Mouse (Mus musculus) natural killer cell, adult 2 months (primary cell): ENCODE results near the gene Itga6.

ENCODE experiments used
- DNase-seq, 2 experiments: peaks; one replicate each; pipeline ENCODE4 v3.0.0; 2022; ENCODE audit warnings: low spot score in 2 of 2

Itga6 gene

GRCm38 (mm10) chr2:71730623-71731612 lies 14.5 kb upstream of the Itga6 start:
- DNase-seq = no peak

- no peak for DNase-seq
Observed at GRCm38 (mm10) chr2:71734792-71735392, 10.5 kb upstream of the Itga6 start.

- DNase-seq = no peak
Observed at GRCm38 (mm10) chr2:71735541-71736159, 9.8 kb upstream of the Itga6 start.

DNA sequence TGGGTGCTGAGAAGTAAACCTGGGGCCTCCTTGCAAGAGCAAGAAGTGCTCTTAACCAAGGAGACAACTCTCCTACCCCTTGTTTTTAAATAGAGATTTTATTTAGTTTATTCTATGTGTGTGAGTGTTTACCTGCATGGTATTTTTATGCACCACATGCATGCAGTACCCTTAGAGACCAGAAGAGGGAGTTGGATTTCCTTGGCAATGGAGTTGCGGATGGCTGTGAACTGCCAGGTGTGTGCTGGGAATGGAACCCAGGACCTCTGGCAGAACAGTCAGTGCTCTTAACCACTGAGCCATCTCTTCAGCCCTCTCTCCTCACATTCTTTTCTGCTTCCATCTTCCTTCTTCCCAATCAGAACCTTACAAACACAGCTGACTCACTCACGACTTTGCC lies 9.2 kb upstream of the Itga6 start:
- DNase-seq = no peak

DNA sequence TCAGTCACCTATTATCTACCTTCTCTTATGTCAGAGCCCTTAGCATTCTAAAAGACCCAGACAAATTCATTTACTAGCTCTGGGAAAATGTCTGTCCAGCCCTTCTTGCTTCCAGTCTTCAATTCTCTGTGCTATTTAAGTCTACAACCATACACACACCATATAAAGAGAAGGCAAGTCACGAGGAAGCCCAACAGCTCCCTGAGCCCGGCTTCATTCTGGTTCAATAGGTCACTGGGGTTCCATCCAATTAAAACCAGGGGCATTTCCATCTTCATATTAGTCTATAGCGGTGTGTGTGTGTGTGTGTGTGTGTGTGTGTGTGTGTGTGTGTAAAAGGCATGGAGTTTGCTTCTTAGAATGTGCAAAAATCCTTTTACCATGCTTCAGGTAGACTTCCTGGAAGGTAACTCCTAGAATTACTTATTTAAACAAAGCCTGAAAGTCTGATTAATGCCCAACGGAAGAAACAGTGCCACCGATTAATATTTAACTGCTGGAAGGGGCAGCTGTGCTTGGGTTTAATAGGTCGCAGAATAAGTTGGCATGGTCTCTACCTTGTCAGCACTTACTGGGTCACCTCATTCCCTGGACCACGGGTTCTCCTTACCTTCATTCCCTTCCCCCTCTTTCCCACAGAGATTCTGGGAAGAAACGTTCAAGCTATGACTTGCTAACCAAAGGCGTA lies 6.1 kb upstream of the Itga6 start:
- DNase-seq = no peak

- DNase-seq = no peak
Observed at GRCm38 (mm10) chr2:71742557-71742956, 2.9 kb upstream of the Itga6 start.

DNA sequence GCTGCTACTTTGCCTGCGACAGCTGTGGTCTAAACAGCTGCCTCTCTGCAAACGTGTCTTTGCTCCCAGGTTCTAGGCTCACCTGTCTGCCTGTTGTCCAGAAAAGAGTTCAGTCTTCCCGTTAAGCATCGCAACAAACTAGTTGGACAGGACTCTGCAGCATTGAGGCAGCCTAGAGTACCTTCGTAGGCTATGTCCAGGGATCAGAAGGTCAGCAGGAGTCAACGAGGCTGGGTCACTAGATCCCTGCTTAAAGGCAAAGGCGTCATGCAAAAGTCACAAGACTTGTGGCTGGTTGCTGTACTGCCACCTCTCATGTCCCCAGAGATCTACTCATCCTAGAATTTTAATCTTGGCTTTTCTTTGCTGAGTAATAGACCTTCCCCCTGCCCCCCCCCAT lies 2.0 kb upstream of the Itga6 start:
- no peak for DNase-seq

DNA sequence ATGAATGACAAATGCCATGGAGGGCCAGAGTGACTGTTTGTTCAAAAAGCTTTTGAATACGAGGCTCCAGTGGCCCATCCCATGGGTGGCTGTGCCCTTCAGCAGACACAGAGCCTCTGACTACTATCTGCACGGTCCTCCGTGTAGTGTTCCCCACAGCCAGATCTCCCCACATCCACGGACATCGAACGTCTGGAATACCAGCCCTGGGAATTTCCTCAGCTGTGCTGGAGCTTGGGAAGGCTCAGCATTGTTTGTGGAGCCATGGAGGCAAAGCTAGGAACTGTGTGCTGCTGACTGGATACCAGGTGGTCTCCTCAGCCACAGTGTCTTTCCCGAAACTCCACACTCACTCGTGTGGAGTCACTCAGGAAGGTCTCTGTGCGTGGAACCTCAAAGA lies 1.1 kb upstream of the Itga6 start:
- DNase-seq = no peak

- no peak for DNase-seq
Observed at GRCm38 (mm10) chr2:71744861-71745507, 432 bp upstream of the Itga6 start.

GRCm38 (mm10) chr2:71748451-71748850 lies 3.0 kb downstream of the Itga6 start:
- DNase-seq = no peak

GRCm38 (mm10) chr2:71749367-71750086 lies 4.1 kb downstream of the Itga6 start:
- DNase-seq = no peak

GRCm38 (mm10) chr2:71750087-71750453 lies 4.7 kb downstream of the Itga6 start:
- no peak for DNase-seq

- no peak for DNase-seq
Observed at GRCm38 (mm10) chr2:71751336-71751735, 5.9 kb downstream of the Itga6 start.

DNA sequence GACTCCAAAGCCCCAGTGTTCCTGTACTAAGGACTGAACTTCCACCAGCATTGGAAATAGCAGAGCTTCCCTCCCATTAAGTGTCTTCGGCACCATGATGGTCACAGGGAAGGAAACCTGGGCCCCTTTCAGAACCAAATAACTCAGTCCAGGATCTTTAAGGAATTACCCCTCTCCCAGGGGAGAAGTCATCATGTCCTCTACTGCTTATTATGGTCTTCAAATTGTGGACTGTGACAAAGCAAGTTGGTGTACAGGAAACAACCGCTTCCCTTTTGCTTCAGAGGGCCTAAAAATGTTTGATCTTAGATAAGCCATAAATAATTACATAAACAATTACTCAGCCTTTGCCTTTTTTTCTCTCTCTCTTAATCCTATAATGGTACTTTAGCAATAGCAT lies 6.4 kb downstream of the Itga6 start:
- no peak for DNase-seq

GRCm38 (mm10) chr2:71752383-71752782 lies 7.0 kb downstream of the Itga6 start:
- no peak for DNase-seq

GRCm38 (mm10) chr2:71753161-71753560 lies 7.7 kb downstream of the Itga6 start:
- no peak for DNase-seq

- no peak for DNase-seq
Observed at GRCm38 (mm10) chr2:71755748-71756147, 10.3 kb downstream of the Itga6 start.

GRCm38 (mm10) chr2:71757098-71757497 lies 11.7 kb downstream of the Itga6 start:
- no peak for DNase-seq

- DNase-seq = no peak
Observed at GRCm38 (mm10) chr2:71758591-71759531, 13.4 kb downstream of the Itga6 start.

DNA sequence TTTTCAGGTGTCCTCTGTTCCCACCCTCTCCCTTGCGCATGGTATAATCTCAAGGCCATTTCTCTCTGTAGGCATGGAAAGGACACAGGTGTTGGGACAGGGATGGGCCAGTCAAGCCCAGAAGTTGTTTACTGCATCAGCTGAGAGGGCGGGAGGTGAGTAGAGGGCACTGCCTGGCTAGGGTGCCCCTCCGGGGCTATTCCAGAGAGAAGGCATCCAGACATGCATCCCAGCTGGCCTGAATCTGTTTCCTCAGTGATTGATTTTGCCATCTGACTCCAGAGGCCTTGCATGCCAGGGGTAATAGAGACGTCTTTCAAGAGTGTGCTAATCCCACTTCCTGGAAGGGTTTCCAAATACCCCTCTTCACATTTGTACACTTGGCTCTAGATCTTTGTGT lies 14.7 kb downstream of the Itga6 start:
- no peak for DNase-seq
